Mouse (Mus musculus) olfactory bulb, adult 2 months (tissue): ENCODE data around the gene Hist1h2bl.
A peak's percentile ranks its signal among the peaks of the same experiment; 100 is the strongest.
"Not testable (repeated sequence)": the region's sequence is repeated elsewhere in the genome, so short reads cannot be mapped to it uniquely, and the experiment has no call there.

Experiments
- CTCF ChIP-seq: fragments of 200-500 bp; IDR thresholded peaks from 2 replicates; pipeline ENCODE4 v1.5.1; 2012; ENCODE audit warnings: low read depth, mild to moderate bottlenecking, low read length, moderate library complexity; ENCODE audit not compliant: insufficient read depth
- POLR2A ChIP-seq: fragments of 200-500 bp; IDR thresholded peaks from 2 replicates; pipeline ENCODE4 v1.6.1; 2012; ENCODE audit warnings: mild to moderate bottlenecking, low read depth, low read length, moderate library complexity; ENCODE audit not compliant: insufficient read depth

- TF ChIP-seq CTCF, result not testable (repeated sequence)
- peak; percentile 55 for TF ChIP-seq POLR2A
These were observed 1.7 kb upstream of the Hist1h2bl start, which contains the start of gene Hist1h3h for GRCm38 (mm10) chr13:21717397-21718357.
